Comparison of ENCODE assay signal across 19 mouse cellular contexts in genomic region chr1:182667281-182667680, GRCm38 (mm10).
A peak's percentile ranks its signal among the peaks of the same experiment; 100 is the strongest.
DNase-seq lines count a peak whose midpoint lies in the region; ATAC-seq lines count a peak whose summit lies in the region.
"Had no signal": no experiment of that assay in that cellular context is flagged by ENCODE, and none has a peak within 500 bp of the region (broad histone marks: within the 10 kb centered on the region; RNA-seq: fewer than 3 reads in every experiment).

No protein-coding gene starts in this region.

- no peak for DNase-seq in hindbrain, embryonic 14.5 days (ENCODE audit: low spot score)
- peak; percentile 74 for DNase-seq in midbrain, embryonic 11.5 days (ENCODE audit: low spot score, missing footprints)
- DNase-seq in midbrain, embryonic 10.5 days (ENCODE audit: low spot score) = no peak
- DNase-seq: adrenal gland, adult 8-10 months; adrenal gland, postnatal 36 days; cerebellum, adult 11 months; cerebellum, adult 8-10 months; cerebellum, postnatal 14 days; gastrocnemius, postnatal 14 days; heart, adult 2 months; heart, postnatal 14 days had no signal

- H3K4me3 ChIP-seq in hindbrain, embryonic 15.5 days = no peak overlapping the region
- H3K4me3 ChIP-seq in hindbrain, embryonic 14.5 days (replicated peaks; ENCODE audit: low read length) = no peak overlapping the region
- no peak overlapping the region for H3K4me3 ChIP-seq in midbrain, embryonic 11.5 days (ENCODE audit: low read depth, low read length)
- no peak overlapping the region for H3K4me3 ChIP-seq in midbrain, embryonic 10.5 days
- H3K4me3 ChIP-seq in midbrain, embryonic 15.5 days = no peak overlapping the region
- H3K4me3 ChIP-seq: embryonic facial prominence, embryonic 12.5 days; forebrain, embryonic 13.5 days; heart, adult 2 months; heart, embryonic 15.5 days had no signal

- no peak overlapping the region for H3K9ac ChIP-seq in hindbrain, embryonic 15.5 days
- H3K9ac ChIP-seq in hindbrain, embryonic 14.5 days = no peak overlapping the region
- no peak overlapping the region for H3K9ac ChIP-seq in midbrain, embryonic 11.5 days (ENCODE audit: low read length)
- no peak overlapping the region for H3K9ac ChIP-seq in midbrain, embryonic 15.5 days
- H3K9ac ChIP-seq: embryonic facial prominence, embryonic 12.5 days; forebrain, embryonic 13.5 days; heart, embryonic 15.5 days had no signal

- no peak overlapping the region for H3K27ac ChIP-seq in hindbrain, embryonic 15.5 days (replicated peaks)
- no peak overlapping the region for H3K27ac ChIP-seq in hindbrain, embryonic 14.5 days
- H3K27ac ChIP-seq in midbrain, embryonic 11.5 days (ENCODE audit: low read depth, low read length) = no peak overlapping the region
- no peak overlapping the region for H3K27ac ChIP-seq in midbrain, embryonic 10.5 days (replicated peaks)
- H3K27ac ChIP-seq in midbrain, embryonic 15.5 days = no peak overlapping the region
- H3K27ac ChIP-seq: embryonic facial prominence, embryonic 12.5 days; forebrain, embryonic 13.5 days; heart, adult 2 months; heart, embryonic 15.5 days had no signal

- ATAC-seq in hindbrain, embryonic 15.5 days (ENCODE audit: low FRiP score, low read depth) = peak; percentile 24; the same call in 1 of the 2 replicates
- no peak for ATAC-seq in hindbrain, embryonic 14.5 days (ENCODE audit: low FRiP score)
- ATAC-seq in midbrain, embryonic 11.5 days (ENCODE audit: low FRiP score) = no peak
- ATAC-seq in midbrain, embryonic 15.5 days (replicated peaks) = 0 out of 2 replicates have a peak, but pooled peaks have one; percentile 35
- no peak for ATAC-seq in monocyte, adult 5-6 weeks (replicated peaks; ENCODE audit: insufficient number of reproducible peaks, low FRiP score, low TSS enrichment, poor library complexity, severe bottlenecking)
- ATAC-seq: forebrain, embryonic 13.5 days; intestine, embryonic 16.5 days had no signal

- no peaks in the 10 kb centered on the region for H3K36me3 ChIP-seq in hindbrain, embryonic 15.5 days
- no peaks in the 10 kb centered on the region for H3K36me3 ChIP-seq in hindbrain, embryonic 14.5 days (replicated peaks; ENCODE audit: control insufficient read depth, insufficient read depth)
- no peaks in the 10 kb centered on the region for H3K36me3 ChIP-seq in midbrain, embryonic 11.5 days (ENCODE audit: control insufficient read depth, insufficient read depth, low read length)
- no peaks in the 10 kb centered on the region for H3K36me3 ChIP-seq in midbrain, embryonic 10.5 days
- no peaks in the 10 kb centered on the region for H3K36me3 ChIP-seq in midbrain, embryonic 15.5 days (replicated peaks)
- H3K36me3 ChIP-seq: embryonic facial prominence, embryonic 12.5 days; heart, embryonic 15.5 days had no signal

- no peak overlapping the region for H3K4me2 ChIP-seq in hindbrain, embryonic 15.5 days
- no peak overlapping the region for H3K4me2 ChIP-seq in hindbrain, embryonic 14.5 days (replicated peaks)
- no peak overlapping the region for H3K4me2 ChIP-seq in midbrain, embryonic 11.5 days
- no peak overlapping the region for H3K4me2 ChIP-seq in midbrain, embryonic 15.5 days
- H3K4me2 ChIP-seq: embryonic facial prominence, embryonic 12.5 days; forebrain, embryonic 13.5 days; heart, embryonic 11.5 days; heart, embryonic 15.5 days had no signal

- H3K4me1 ChIP-seq in hindbrain, embryonic 15.5 days (replicated peaks) = peaks cover 28% of the 10 kb centered on the region
- H3K4me1 ChIP-seq in hindbrain, embryonic 14.5 days (replicated peaks; ENCODE audit: control insufficient read depth, insufficient read depth, low read length) = peaks cover 25% of the 10 kb centered on the region
- H3K4me1 ChIP-seq in midbrain, embryonic 11.5 days (ENCODE audit: control insufficient read depth, insufficient read depth, low read length) = peaks cover 6% of the 10 kb centered on the region; the same call in 1 of the 2 replicates
- peaks cover 71% of the 10 kb centered on the region for H3K4me1 ChIP-seq in midbrain, embryonic 10.5 days
- H3K4me1 ChIP-seq in midbrain, embryonic 15.5 days = peaks cover 14% of the 10 kb centered on the region; the same call in 1 of the 2 replicates

- H3K9me3 ChIP-seq in hindbrain, embryonic 15.5 days = no peaks in the 10 kb centered on the region
- H3K9me3 ChIP-seq in hindbrain, embryonic 14.5 days (ENCODE audit: control insufficient read depth, low read length) = no peaks in the 10 kb centered on the region
- no peaks in the 10 kb centered on the region for H3K9me3 ChIP-seq in midbrain, embryonic 11.5 days (ENCODE audit: control insufficient read depth, low read length)
- no peaks in the 10 kb centered on the region for H3K9me3 ChIP-seq in midbrain, embryonic 10.5 days (replicated peaks)
- H3K9me3 ChIP-seq in midbrain, embryonic 15.5 days = no peaks in the 10 kb centered on the region
- H3K9me3 ChIP-seq: embryonic facial prominence, embryonic 12.5 days; forebrain, embryonic 13.5 days; heart, embryonic 15.5 days had no signal

- WGBS in hindbrain, embryonic 15.5 days = 73% methylated on average over 3 of the region's 3 CpGs
- 75% methylated on average over 3 of the region's 3 CpGs for WGBS in hindbrain, embryonic 14.5 days
- 98% methylated on average over 3 of the region's 3 CpGs for WGBS in midbrain, embryonic 11.5 days
- WGBS in midbrain, embryonic 10.5 days = 94% methylated on average over 3 of the region's 3 CpGs
- 82% methylated on average over 3 of the region's 3 CpGs for WGBS in midbrain, embryonic 15.5 days

- H3K27me3 ChIP-seq in hindbrain, embryonic 15.5 days = no peaks in the 10 kb centered on the region
- H3K27me3 ChIP-seq in hindbrain, embryonic 14.5 days (ENCODE audit: control insufficient read depth, insufficient read depth, low read length) = no peaks in the 10 kb centered on the region
- no peaks in the 10 kb centered on the region for H3K27me3 ChIP-seq in midbrain, embryonic 11.5 days (ENCODE audit: control insufficient read depth, insufficient read depth, low read length)
- H3K27me3 ChIP-seq in midbrain, embryonic 10.5 days (ENCODE audit: low read depth, poor library complexity, severe bottlenecking) = peaks cover 12% of the 10 kb centered on the region
- no peaks in the 10 kb centered on the region for H3K27me3 ChIP-seq in midbrain, embryonic 15.5 days (replicated peaks)
- H3K27me3 ChIP-seq: embryonic facial prominence, embryonic 12.5 days; forebrain, embryonic 13.5 days; heart, embryonic 15.5 days had no signal

Comparison
In these comparisons a context has a peak if more than half of its experiments do, and no peak if none do; other contexts are left out.
1. ATAC-seq: peak in hindbrain, embryonic 15.5 days (single experiment) and midbrain, embryonic 15.5 days (single experiment); none in hindbrain, embryonic 14.5 days (single experiment), midbrain, embryonic 11.5 days (single experiment) and monocyte, adult 5-6 weeks (single experiment).